Mouse (Mus musculus) liver, embryonic 15.5 days (tissue): ENCODE measurements around the gene Uspl1. TPM values are rescaled to one million over a fixed set of nuclear protein-coding genes. Genes with fewer than 3 reads are reported as not detected.

Source experiments
- ATAC-seq: fragments of 200-750 bp; cut with Nextera tagmentation; 2 replicates; pipeline ENCODE4 v1.8.0; 2017; ENCODE audit warnings: moderate number of reproducible peaks, mild to moderate bottlenecking, moderate library complexity; ENCODE audit not compliant: insufficient read depth
- H3K27ac ChIP-seq: fragments of 300-500 bp; sonication (generic); replicated peaks from 2 replicates; pipeline ENCODE4 v1.5.1; 2015; ENCODE audit warnings: mild to moderate bottlenecking, inconsistent platforms
- H3K27me3 ChIP-seq: fragments of 300-500 bp; sonication (generic); 2 replicates; pipeline ENCODE4 v1.6.1; 2015; ENCODE audit warnings: mild to moderate bottlenecking, inconsistent platforms
- H3K36me3 ChIP-seq: fragments of 300-500 bp; sonication (generic); replicated peaks from 2 replicates; pipeline ENCODE4 v1.6.1; 2015; ENCODE audit warnings: moderate library complexity, mild to moderate bottlenecking, inconsistent platforms
- H3K4me1 ChIP-seq: fragments of 300-500 bp; sonication (generic); replicated peaks from 2 replicates; pipeline ENCODE4 v1.6.1; 2015; ENCODE audit warnings: inconsistent platforms
- H3K4me2 ChIP-seq: fragments of 300-500 bp; sonication (generic); 2 replicates; pipeline ENCODE4 v1.6.1; 2015; ENCODE audit warnings: moderate library complexity, mild to moderate bottlenecking, inconsistent platforms
- H3K4me3 ChIP-seq: fragments of 300-500 bp; sonication (generic); replicated peaks from 2 replicates; pipeline ENCODE4 v1.5.1; 2015; ENCODE audit warnings: mild to moderate bottlenecking, inconsistent platforms
- H3K9ac ChIP-seq: fragments of 300-500 bp; sonication (generic); 2 replicates; pipeline ENCODE4 v1.6.1; 2015; ENCODE audit warnings: moderate library complexity, mild to moderate bottlenecking, inconsistent platforms
- H3K9me3 ChIP-seq: fragments of 300-500 bp; sonication (generic); replicated peaks from 2 replicates; pipeline ENCODE4 v1.6.1; 2016; ENCODE audit warnings: inconsistent platforms
- WGBS: fragments of 180-500 bp; shearing (Covaris S2); methylation state at CpG from one replicate; pipeline ENCODE4 v1.1.7; 2015; ENCODE audit warnings: mixed read lengths; ENCODE audit not compliant: insufficient replicate concordance; 5-methylcytosine and 5-hydroxymethylcytosine counted together
- polyA plus RNA-seq: library from polyadenylated mRNA; unstranded; fragments of >200 nt; fragmentation: Nextera tagmentation; extraction: Ambion mirVana; gene quantifications from 2 replicates; pipeline ENCODE4 v1.2.1, GENCODE M21; 2015

Gene Uspl1
- polyA plus RNA-seq, 1 experiment from 2014 or later = 18.2 TPM

DNA sequence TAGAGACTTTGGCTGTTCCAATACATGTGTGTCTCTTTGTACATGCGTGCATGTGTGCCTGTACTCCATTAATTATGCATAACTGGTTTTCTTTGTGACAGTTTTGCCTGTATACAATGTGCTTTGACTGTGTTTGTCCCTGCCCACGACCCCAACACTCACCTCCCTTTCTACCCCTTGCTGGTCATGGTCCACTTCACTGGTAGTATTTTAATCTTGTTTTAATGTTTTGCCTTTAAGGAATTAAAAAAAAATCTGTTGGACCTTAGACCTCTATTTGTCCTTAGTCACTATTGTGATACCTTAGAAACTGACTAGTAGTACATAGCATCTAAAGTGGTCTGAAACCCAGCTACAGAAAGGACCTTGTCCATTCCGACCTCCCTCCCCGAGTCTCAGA is 26.9 kb downstream of the Uspl1 start:
- no peaks in the 10 kb centered on the region for H3K27me3 ChIP-seq

DNA sequence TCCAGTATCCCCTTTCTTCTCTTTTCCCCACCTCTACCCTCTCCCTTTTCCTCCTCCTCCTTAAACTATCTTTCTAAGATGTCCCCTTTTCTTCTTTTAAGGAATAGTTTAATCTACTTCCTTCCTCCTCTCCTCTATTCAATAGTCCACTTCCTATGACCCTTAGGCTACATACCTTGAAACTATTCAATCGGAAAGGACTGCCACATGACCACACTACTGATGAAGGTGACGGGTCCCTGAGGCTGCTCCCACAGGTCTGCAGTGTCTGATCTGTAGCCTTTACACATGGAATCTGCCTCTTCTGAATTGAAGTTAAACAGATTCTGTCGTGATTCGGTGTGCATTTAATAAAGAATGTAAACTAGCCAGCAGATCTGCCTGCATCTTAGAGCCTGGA is 28.7 kb downstream of the Uspl1 start:
- no peak overlapping the region for H3K9ac ChIP-seq
- peaks cover 90% of the 10 kb centered on the region for H3K36me3 ChIP-seq
- H3K4me2 ChIP-seq = no peak overlapping the region
- no peak for ATAC-seq
- no peaks in the 10 kb centered on the region for H3K27me3 ChIP-seq
- H3K27ac ChIP-seq = no peak overlapping the region
- 78% methylated on average over 4 of the region's 4 CpGs for WGBS
- H3K9me3 ChIP-seq = no peaks in the 10 kb centered on the region
- H3K4me3 ChIP-seq = no peak overlapping the region
- H3K4me1 ChIP-seq = peaks cover 13% of the 10 kb centered on the region

More for the DNA sequence above, 26.9 kb downstream of the Uspl1 start:
- Histone ChIP-seq H3K9me3 (no peaks in the 10 kb centered on the region), H3K36me3 (peaks cover 93% of the 10 kb centered on the region), H3K4me2 (no peak overlapping the region), H3K9ac (no peak overlapping the region), H3K4me1 (no peaks in the 10 kb centered on the region), H3K27ac (no peak overlapping the region), H3K4me3 (no peak overlapping the region)
- no peak for ATAC-seq
- 82% methylated on average over 4 of the region's 4 CpGs for WGBS

DNA sequence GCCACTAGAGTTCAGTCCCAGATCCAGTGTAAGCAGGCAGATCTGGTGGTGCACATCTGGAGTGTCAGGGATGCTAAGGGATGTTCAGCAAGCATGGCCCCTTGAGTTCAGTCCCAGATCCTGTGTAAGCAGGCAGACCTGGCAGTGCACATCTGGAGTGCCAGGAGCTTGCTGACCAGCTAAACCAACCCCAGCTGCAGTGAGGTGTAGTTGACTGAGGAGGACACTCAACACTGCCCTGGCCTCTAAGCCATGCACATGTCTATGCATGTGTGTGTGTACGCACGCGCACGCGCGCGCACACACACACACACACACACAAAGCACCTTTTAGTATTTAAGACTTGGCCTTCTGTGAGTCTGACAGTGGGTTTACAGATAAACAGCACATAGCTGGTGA is 31.4 kb downstream of the Uspl1 start:
- Histone ChIP-seq H3K4me2 (no peak overlapping the region), H3K9me3 (no peaks in the 10 kb centered on the region), H3K4me3 (no peak overlapping the region), H3K9ac (no peak overlapping the region), H3K4me1 (peaks cover 38% of the 10 kb centered on the region), H3K27me3 (no peaks in the 10 kb centered on the region), H3K36me3 (peaks cover 67% of the 10 kb centered on the region), H3K27ac (no peak overlapping the region)
- WGBS = 98% methylated on average over 7 of the region's 7 CpGs
- no peak for ATAC-seq

DNA sequence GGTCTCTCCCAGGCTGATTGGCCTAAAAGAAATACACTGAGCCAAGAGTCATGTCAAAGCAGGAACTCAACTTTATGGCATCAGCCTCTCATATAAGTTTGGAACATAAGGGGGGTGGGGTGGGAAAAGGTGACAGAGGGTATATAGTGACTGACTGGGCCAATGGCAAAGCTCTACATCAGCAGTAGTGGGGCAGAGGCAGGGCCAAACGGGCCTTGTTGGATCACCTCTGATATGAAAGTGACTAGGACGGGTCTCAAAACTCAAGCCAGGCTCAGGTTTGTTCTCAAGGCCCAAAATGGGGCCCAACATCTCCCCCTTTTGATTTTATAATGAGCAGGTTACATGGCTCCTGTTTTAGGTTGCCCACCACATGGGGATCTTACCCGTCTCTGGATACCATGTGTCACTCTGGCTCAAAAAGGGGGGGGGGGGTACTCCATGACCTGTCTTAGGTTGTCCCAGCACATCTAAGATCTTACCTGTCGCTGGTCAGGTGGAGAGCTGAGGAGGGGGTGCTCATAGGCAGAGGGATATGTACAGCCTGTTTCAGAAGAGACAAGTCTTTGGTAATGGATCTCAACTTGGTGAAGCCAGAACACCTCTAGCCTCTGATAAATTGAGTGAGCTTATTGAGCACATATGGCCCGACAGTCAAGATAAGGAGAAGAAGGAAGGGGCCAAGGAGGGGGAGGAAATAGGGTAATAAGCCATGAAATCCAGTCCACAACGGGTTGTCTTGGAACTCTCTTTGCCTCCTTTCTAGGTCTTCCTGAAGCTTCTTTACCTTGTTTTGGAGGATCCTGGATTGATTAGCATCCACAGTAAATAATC is 33.6 kb downstream of the Uspl1 start:
- no peak overlapping the region for H3K9ac ChIP-seq
- H3K4me1 ChIP-seq = peaks cover 39% of the 10 kb centered on the region
- peak overlapping the region; percentile 3; the same call in 1 of the 2 replicates for H3K4me2 ChIP-seq
- peak; percentile 43 for ATAC-seq
- peaks cover 47% of the 10 kb centered on the region for H3K36me3 ChIP-seq
- no peak overlapping the region for H3K4me3 ChIP-seq
- H3K27me3 ChIP-seq = no peaks in the 10 kb centered on the region
- no peak overlapping the region; the same call in 1 of the 2 replicates for H3K27ac ChIP-seq
- H3K9me3 ChIP-seq = no peaks in the 10 kb centered on the region
- WGBS = 49% methylated on average over 6 of the region's 6 CpGs

DNA sequence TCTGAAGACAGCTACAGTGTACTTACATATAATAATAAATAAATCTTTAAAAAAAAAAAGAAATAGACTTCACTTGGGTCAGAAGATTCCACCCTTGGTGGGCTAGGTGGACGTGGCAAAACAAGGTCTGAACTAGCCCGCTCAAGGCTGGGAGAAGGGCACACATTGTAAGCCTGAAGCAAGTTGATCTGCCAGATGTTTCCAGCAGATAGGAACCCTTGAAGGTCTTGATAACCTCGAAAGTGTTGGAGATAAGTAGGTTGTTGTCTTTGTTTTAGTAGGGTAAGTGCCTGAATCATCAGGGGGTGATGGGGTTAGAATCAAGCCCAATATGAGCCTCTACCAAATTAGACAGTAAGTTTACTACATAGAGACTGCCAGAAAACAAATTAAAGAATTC is 35.3 kb downstream of the Uspl1 start:
- Histone ChIP-seq H3K27ac (no peak overlapping the region; the same call in 1 of the 2 replicates), H3K27me3 (no peaks in the 10 kb centered on the region), H3K4me2 (peak overlapping the region; percentile 25; the same call in 1 of the 2 replicates), H3K4me3 (no peak overlapping the region), H3K36me3 (peaks cover 29% of the 10 kb centered on the region), H3K4me1 (peaks cover 39% of the 10 kb centered on the region), H3K9ac (no peak overlapping the region), H3K9me3 (no peaks in the 10 kb centered on the region)
- 9% methylated on average over 3 of the region's 3 CpGs for WGBS
- peak; percentile 71 for ATAC-seq

DNA sequence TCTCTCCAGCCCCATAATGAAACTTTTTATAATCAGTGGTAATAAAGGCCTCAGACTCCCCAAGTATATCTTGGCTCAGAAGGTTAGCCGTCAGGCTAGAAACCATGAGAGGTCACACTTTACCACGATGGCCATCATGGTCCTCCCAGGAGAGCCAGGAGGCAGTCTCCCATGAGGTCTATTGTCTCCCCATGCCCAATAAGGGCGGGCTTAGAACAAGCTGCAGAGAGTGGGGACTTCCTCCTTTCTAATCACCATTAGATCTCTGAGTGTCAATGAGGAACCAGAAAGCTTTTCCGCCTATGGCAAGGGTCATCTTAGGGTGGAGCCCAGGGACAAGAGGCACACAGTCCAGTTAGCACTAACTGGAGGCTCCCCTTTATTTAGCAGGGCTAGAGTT is 37.2 kb downstream of the Uspl1 start:
- Histone ChIP-seq H3K27ac (no peak overlapping the region), H3K4me3 (no peak overlapping the region), H3K36me3 (peaks cover 10% of the 10 kb centered on the region), H3K9me3 (no peaks in the 10 kb centered on the region), H3K27me3 (no peaks in the 10 kb centered on the region), H3K4me1 (peaks cover 36% of the 10 kb centered on the region), H3K4me2 (no peak overlapping the region), H3K9ac (no peak overlapping the region)
- 53% methylated on average over 4 of the region's 4 CpGs for WGBS
- ATAC-seq = no peak

DNA sequence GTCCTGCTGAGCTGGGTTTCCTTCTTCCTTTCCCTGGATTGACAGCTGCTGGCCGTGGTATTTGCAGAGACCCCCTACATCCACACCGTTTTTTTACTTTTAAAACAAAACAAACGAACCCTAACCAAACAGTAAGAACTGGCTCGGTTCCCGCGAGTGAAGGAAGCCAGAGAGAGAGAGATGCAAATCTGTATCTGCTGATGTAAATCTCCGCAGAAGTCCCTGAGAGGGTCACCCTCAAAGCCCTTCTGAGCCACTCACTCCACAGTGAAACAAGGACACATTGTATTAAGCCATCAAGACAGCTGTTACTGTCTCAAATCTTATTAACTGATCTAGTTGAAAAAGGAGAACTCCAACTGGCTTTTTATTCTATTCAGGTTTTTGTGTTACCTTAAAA is 40.5 kb downstream of the Uspl1 start:
- Histone ChIP-seq H3K9me3 (no peaks in the 10 kb centered on the region), H3K27me3 (no peaks in the 10 kb centered on the region), H3K9ac (no peak overlapping the region), H3K4me3 (no peak overlapping the region), H3K27ac (no peak overlapping the region), H3K4me1 (peaks cover 30% of the 10 kb centered on the region), H3K36me3 (no peaks in the 10 kb centered on the region), H3K4me2 (no peak overlapping the region)
- no peak for ATAC-seq
- WGBS = 28% methylated on average over 7 of the region's 7 CpGs

DNA sequence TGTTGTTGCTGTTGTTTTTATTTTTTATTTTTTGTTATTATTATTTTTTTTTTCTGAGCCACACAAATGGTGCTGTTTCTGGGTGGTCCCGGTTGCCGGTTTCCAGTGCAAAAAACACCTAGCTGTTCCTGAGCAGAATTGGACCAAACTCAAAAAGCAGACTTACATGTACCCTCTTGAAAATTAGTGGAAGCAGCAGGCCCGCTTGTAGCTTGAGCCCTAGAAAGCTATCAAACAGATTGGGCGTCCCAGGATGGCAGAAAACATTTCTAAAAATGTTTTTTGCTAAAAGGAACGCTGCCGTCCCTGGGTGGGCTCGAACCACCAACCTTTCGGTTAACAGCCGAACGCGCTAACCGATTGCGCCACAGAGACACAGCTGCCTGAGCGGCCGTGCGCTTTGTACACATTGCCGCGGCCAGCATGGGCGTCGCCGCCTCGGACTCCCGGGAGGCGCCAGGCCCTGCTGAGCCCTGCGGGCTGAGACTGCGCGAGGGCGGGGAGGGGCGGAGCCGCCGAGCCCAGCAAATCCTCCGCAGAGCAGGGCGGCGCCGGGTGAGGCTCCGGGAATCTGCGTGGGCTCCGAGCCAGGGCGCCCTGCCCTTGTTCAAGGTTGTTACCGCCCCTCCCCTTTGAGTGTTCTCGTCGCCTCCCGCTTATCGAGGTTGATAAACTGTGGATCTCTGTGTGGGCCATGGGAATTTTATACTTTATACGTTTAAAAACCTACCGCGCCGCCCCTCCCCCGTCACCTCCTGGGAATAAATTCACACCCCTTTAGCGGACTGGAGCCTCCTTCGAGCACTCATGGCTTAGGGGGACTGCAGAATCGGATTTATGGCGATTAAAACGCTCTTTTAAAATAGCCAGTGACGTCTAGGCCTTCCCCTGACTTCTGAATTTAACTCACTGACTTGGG is 44.8 kb downstream of the Uspl1 start:
- Histone ChIP-seq H3K27me3 (peaks cover 3% of the 10 kb centered on the region; the same call in 1 of the 2 replicates), H3K27ac (peak overlapping the region; percentile 78), H3K36me3 (no peaks in the 10 kb centered on the region), H3K4me3 (peak overlapping the region; percentile 58), H3K4me1 (peaks cover 22% of the 10 kb centered on the region), H3K9me3 (no peaks in the 10 kb centered on the region), H3K4me2 (peak overlapping the region; percentile 76), H3K9ac (peak overlapping the region; percentile 42)
- peak; percentile 100 for ATAC-seq
- 4% methylated on average over 55 of the region's 55 CpGs for WGBS

DNA sequence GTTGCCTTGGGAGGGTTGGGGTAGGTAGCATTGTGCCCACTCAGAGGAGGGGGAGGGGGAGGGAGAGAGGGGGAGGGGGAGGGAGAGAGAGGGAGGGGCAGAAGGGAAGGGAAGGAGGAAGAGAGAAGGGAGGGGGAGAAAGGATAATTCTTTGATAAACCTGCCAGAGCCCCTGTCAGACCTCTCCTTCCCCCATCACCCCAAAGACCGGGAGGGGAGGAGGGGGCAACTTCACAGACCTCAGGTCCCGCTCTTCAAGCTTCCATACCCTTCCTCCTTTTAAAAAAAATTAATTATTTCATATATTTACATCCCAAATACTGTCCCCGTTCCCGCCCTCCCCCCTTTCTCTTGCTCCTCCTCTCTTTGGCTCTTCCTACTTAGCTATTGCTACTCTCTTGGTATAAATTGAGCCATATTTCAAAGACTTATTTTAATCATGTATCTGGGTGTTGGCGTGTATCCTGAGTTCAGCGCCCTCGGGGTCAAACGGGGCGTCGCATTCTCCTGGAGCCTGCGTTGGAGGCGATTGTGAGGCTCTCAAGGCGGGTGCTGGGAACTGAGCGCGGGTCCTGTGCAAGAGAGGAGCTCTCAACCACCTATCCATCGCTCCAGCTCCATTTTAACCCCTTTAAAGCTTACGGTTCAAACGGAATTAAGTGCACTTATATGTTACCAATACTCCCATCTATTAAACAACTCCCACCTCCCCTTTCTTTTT is 45.6 kb downstream of the Uspl1 start:
- Histone ChIP-seq H3K27ac (peak overlapping the region; percentile 78), H3K27me3 (peaks cover 3% of the 10 kb centered on the region; the same call in 1 of the 2 replicates), H3K4me1 (peaks cover 22% of the 10 kb centered on the region), H3K4me3 (peak overlapping the region; percentile 58), H3K4me2 (peak overlapping the region; percentile 76), H3K9me3 (no peaks in the 10 kb centered on the region), H3K36me3 (no peaks in the 10 kb centered on the region), H3K9ac (peak overlapping the region; percentile 42; the same call in 1 of the 2 replicates)
- WGBS = 74% methylated on average over 18 of the region's 18 CpGs
- no peak for ATAC-seq

DNA sequence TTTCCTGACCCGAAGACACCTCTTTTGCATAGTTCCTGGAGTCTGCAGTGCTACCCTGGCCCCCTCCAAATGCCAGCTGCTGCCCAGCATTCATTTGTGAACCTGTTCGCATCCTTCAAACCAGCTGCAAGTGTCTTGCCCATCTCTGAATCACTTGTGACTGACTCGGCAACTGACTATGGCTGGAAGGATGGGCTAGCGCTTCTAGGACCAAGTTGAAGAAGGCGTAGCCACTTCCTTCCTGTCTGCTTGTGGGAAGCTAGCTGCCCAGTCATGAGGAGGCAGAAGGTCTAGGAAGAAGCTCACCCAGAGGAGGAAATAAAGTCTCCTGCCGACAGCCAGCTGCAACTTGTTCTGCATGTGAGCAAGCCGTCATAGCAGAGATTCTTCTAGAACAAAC is 50.9 kb downstream of the Uspl1 start:
- Histone ChIP-seq H3K36me3 (no peaks in the 10 kb centered on the region), H3K4me2 (no peak overlapping the region), H3K4me3 (no peak overlapping the region), H3K9me3 (no peaks in the 10 kb centered on the region), H3K4me1 (no peaks in the 10 kb centered on the region), H3K27ac (no peak overlapping the region), H3K9ac (no peak overlapping the region), H3K27me3 (peaks cover under 1% of the 10 kb centered on the region; the same call in 1 of the 2 replicates)
- no peak for ATAC-seq
- WGBS = 26% methylated on average over 7 of the region's 7 CpGs
